Comparison of ENCODE assay signal across 8 mouse cellular contexts in genomic region chr11:76577588-76578257, GRCm38 (mm10). TPM values are rescaled to one million over a fixed set of nuclear protein-coding genes. Genes with fewer than 3 reads are reported as not detected.
DNase-seq lines count a peak whose midpoint lies in the region; ATAC-seq lines count a peak whose summit lies in the region.

No protein-coding gene starts in this region.

- H3K9ac ChIP-seq in hindbrain, embryonic 14.5 days, result no peak overlapping the region

- no peaks in the 10 kb centered on the region for H3K4me1 ChIP-seq in hindbrain, embryonic 14.5 days (replicated peaks; ENCODE audit: control insufficient read depth, insufficient read depth, low read length)

- no peak overlapping the region for H3K27ac ChIP-seq in hindbrain, embryonic 14.5 days
- H3K27ac ChIP-seq in macrophage, result peak overlapping the region; percentile 8; the same call in 1 of the 2 replicates

- H3K36me3 ChIP-seq in hindbrain, embryonic 14.5 days (replicated peaks; ENCODE audit: control insufficient read depth, insufficient read depth), result no peaks in the 10 kb centered on the region
- no peaks in the 10 kb centered on the region for H3K36me3 ChIP-seq in macrophage (ENCODE audit: inconsistent target)

- no peaks in the 10 kb centered on the region for H3K27me3 ChIP-seq in hindbrain, embryonic 14.5 days (ENCODE audit: control insufficient read depth, insufficient read depth, low read length)

- no peak overlapping the region for H3K4me3 ChIP-seq in hindbrain, embryonic 14.5 days (replicated peaks; ENCODE audit: low read length)
- no peak overlapping the region for H3K4me3 ChIP-seq in macrophage (ENCODE audit: inconsistent target)

- peak; percentile 72 for DNase-seq in Muller cell, postnatal 12 days (ENCODE audit: inconsistent ontology term)
- peak; percentile 87 to 91 for DNase-seq in cerebellum, adult 18-20 months
- peak; percentile 91 for DNase-seq in forelimb bud, embryonic 11.5 days (ENCODE audit: low read depth, low spot score)
- peak; percentile 97 for DNase-seq in hindbrain, embryonic 14.5 days (ENCODE audit: low spot score)
- DNase-seq in layer of hippocampus, postnatal 25 days (ENCODE audit: extremely low spot score in 1 of 2, low spot score in 1 of 2), result peak; percentile 85 to 98
- DNase-seq in retina, postnatal 7 days (ENCODE audit: low read depth, low spot score), result peak; percentile 80
- peak; percentile 81 for DNase-seq in urinary bladder, adult 2 months (ENCODE audit: low spot score)

- WGBS in hindbrain, embryonic 14.5 days, result 31% methylated on average over 12 of the region's 12 CpGs
- 51% methylated on average over 12 of the region's 12 CpGs for WGBS in macrophage (ENCODE audit: missing documents)

- H3K79me2 ChIP-seq in macrophage (ENCODE audit: inconsistent target), result peaks cover 100% of the 10 kb centered on the region

- no peak overlapping the region for H3K4me2 ChIP-seq in hindbrain, embryonic 14.5 days (replicated peaks)

- no peaks in the 10 kb centered on the region for H3K9me3 ChIP-seq in hindbrain, embryonic 14.5 days (ENCODE audit: control insufficient read depth, low read length)

- no peak for ATAC-seq in hindbrain, embryonic 14.5 days (ENCODE audit: low FRiP score)

RNA-seq across cellular contexts. Expression of gene Abr, which starts 44.4 kb away (rescaled TPM):
- 115 and 123 TPM in 2 replicates for polyA plus RNA-seq in hindbrain, embryonic 14.5 days (2014; fragmentation: Nextera tagmentation; extraction: Ambion mirVana)
- 100 to 1,000 TPM; 487 to 511 TPM for total RNA-seq in layer of hippocampus, postnatal 25 days (2021)
- total RNA-seq in macrophage (2018; cell fraction: chromatin; rRNA removed), result 1,000 to 10,000 TPM in 3 of 26 experiments, 100 to 1,000 TPM in 23; 385 to 3,736 (median 481) TPM
- 100 to 1,000 TPM; 135 to 283 (median 184) TPM for total RNA-seq in macrophage (2018; cell fraction: cytosol; rRNA removed)
- 1,000 to 10,000 TPM in 1 of 26 experiments, 100 to 1,000 TPM in 25; 247 to 1,640 (median 305) TPM for total RNA-seq in macrophage (2018; cell fraction: nucleus; rRNA removed)
- polyA plus RNA-seq in macrophage (2018), result 100 to 138 TPM (median 115 TPM) in 3 replicates
- 29.6 and 30.2 TPM in 2 replicates for polyA plus RNA-seq in urinary bladder, adult 2 months (2012; rRNA removed)
